Mouse (Mus musculus) heart, postnatal 36 days (tissue): Measurements from ENCODE around the gene Timeless. TPM values are rescaled to one million over a fixed set of nuclear protein-coding genes. Genes with fewer than 3 reads are reported as not detected.
A peak's percentile ranks its signal among the peaks of the same experiment; 100 is the strongest.
"Not testable (repeated sequence)": the region's sequence is repeated elsewhere in the genome, so short reads cannot be mapped to it uniquely, and the experiment has no call there.

ENCODE experiments used
- DNase-seq, 2 experiments: peaks; one replicate each; pipeline ENCODE4 v3.0.0; 2021 to 2022
- intact Hi-C: fragments of 180-260 bp; cut with DNase I; formaldehyde crosslinking; loops from one replicate; pipeline ENCODE4 v1.15.1; 2025
- total RNA-seq, 2 experiments: library from RNA; stranded (reverse); gene quantifications; 2 replicates each; pipeline ENCODE4 v1.2.3; 2021

Timeless gene
- 10 to 100 TPM in 1 of 2 experiments, 1 to 10 TPM in 1; 8.9 to 12.2 TPM for total RNA-seq

DNA sequence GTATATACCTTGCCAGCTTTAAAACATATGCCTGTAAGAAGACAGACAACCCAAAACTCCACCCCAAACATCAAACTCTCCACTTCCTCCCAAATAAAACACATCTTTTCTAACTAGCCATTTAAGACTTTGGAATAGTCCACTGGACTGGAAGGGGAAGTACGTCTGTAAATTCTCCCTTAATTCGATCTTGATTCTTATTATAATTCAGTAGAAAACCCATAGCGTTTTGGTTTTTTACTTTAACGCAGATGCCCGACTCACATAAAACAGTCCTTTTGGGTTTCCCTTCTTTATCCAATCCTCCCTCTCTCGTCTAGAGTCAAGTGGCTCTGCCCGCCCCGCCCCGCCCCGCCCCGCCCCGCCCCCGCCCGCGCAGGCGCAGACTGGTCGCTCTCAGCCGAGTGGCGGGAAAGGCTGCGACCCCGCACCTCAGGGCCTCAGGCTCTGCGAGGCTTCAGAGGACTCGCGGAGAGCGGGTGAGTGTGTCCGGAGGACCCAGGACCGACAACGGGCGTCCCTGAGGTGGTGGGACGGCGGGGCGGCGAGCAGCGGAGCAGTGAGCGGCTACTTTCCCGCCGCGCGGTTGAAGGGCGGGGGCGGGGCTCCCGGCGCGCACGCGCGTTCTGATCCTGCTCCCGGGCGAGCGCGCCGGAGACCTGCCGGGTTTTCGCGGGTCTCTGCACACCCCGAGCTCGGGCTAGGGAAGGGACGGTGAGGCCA, at the start of gene Timeless:
TSS of gene Timeless (plus strand) at position 369 of the 723 bp plus-strand sequence.
- intact Hi-C loops, result loop anchor here (2.0 kb wide), 2 partner anchors 19 to 37 kb away; partner anchors contain the start of gene Apof
- DNase-seq, result peak; percentile 94 to 98

DNA sequence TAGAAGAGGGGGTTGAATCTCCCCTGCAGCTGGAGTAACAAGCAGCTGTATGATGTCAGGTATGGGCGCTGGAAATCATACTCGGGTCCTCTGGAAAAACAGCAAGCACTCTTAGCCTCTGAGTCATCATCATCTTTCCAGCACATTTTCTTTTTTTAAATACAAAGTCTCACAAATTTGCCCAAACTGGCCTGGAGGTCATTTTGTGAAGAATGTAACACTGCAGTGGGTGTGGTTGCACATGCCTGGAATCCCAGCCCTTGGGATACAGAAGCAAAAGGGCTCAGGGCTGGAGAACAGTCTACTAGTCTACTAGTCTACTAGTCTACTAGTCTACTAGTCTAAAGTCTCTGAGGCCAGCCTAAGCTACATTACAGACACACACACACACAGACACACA, 47.6 kb upstream of the Timeless start:
- intact Hi-C loops, result loop anchor here (10.0 kb wide), 1 partner anchor 229 kb away; no protein-coding TSS in a partner anchor
- DNase-seq, result no peak

DNA sequence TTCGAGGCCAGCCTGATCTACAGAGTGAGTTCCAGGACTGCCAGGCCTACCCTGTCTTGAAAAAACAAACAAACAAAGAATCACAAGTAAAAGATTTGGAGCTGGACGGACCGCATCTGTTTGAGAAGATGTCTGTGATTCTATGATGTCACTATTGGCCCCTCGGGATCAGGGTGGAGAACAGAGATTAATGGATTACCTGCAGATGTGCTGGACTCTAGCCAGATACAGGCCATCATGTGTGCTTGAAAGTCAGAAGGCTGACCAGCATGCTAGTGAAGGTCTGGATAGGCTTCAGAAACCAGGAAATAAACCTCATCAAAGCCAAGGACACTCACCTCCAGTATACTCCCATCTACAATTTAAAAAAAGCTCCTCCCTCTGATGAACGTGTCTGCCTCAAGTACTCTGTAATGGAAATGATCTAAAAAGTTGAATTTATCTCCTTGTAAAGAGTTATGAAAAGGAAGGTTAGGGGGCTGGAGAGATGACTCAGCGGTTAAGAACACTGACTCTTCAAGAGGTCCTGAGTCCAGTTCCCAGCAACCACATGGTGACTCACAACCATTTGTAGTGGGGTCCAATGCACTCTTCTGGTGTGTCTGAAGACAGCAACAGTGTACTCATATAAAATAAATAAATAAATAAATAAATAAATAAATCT, 46.5 kb upstream of the Timeless start:
- intact Hi-C loops, result loop anchor here (10.0 kb wide), 1 partner anchor 231 kb away; no protein-coding TSS in a partner anchor
- DNase-seq, result no peak

DNA sequence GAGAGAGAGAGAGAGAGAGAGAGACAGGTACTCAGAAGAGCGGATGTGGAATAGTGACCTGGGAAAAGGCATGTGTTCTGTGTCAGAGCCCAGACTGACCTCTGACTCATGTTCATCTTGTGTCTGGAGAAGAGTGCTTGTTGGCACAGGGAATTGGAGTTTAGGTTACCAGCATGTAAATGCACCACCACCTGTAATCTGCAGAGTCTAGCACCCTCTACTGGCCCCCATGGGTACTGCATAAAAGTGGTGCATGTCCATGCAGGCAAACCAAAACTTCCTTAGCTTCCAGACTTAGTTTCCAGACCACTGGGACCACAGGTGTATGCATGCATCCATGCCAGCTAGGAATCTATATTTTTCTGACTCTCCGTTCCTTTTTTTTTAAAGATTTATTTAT, 45.9 kb upstream of the Timeless start:
- peak; percentile 84 to 88 for DNase-seq
- intact Hi-C loops, result loop anchor here (10.0 kb wide), 1 partner anchor 231 kb away; no protein-coding TSS in a partner anchor

DNA sequence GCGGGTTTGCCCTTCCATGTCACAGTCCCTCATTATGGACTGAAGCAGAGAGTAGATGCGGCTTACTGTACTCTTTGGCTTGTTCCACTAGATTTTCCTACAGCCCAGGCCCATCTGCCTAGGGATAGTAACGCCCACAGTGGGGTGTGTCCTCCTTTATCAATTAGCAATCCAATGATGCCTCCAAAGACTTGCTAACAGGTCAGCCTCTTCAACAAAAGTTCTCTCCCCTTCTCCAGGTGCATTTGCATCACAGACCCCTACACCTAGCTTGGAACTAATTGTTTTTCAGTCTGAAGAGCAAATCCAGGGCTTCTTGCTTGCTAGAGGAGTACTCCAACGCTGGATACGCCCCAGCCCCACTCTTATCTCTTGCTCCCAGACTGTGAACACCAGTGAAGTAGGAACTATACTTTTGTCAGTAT, 44.7 kb upstream of the Timeless start:
- intact Hi-C loops, result loop anchor here (10.0 kb wide), 1 partner anchor 232 kb away; no protein-coding TSS in a partner anchor
- no peak for DNase-seq

DNA sequence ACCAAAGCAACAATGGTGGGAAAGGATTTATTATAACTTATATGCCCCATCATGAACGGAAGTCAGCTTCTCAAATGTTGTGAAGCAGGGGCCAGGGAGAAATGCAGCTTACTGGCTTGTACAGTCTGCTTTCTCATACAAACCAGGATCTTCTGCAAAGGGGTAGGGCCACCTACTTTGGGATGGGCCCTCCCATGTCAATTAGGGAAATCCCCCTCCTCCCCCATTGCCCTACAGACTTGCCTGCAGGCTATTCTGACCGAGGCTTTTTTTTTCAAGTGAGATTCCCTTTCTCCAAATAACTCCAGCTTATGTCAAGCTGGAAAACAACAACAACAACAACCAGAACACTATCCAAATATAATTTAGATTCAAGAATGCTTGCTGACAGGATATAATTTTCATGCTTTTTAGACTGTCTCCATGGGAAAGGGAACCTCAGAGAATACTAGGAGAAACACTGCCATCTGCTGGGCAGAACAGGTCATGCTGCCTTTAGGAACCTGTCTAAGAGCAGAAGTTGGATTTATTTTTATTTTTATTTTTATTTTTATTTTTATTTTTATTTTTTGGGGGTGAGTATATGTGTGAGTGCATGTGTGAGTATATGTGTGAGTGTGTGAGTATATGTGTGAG, 43.5 kb upstream of the Timeless start:
- intact Hi-C loops, result loop anchor here (1.0 to 10.0 kb wide), 3 partner anchors 48 to 234 kb away; partner anchors contain the start of gene Baz2a

DNA sequence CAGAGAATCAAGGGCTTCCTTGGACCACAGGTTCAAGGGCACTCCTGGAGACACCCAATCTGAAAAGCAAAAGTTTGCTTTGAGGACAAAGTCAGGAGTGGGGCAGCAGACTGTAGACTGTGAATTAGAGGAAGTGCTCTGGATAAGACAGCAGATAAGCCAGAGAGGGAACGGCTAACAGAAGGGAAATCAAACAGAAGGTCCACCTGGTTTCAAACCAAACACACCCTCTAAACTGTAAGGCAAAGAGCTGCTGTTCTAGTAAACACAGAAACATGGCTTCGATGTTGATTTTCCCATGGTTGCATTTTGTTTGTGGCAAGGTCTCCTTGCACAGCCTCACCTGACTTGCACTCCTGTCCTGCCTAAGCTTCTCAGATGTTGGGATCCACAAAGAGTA, 40.4 kb upstream of the Timeless start:
- intact Hi-C loops, result no loop called here

More for the DNA sequence above, 43.5 kb upstream of the Timeless start:
- peak; percentile 77 to 86 for DNase-seq

DNA sequence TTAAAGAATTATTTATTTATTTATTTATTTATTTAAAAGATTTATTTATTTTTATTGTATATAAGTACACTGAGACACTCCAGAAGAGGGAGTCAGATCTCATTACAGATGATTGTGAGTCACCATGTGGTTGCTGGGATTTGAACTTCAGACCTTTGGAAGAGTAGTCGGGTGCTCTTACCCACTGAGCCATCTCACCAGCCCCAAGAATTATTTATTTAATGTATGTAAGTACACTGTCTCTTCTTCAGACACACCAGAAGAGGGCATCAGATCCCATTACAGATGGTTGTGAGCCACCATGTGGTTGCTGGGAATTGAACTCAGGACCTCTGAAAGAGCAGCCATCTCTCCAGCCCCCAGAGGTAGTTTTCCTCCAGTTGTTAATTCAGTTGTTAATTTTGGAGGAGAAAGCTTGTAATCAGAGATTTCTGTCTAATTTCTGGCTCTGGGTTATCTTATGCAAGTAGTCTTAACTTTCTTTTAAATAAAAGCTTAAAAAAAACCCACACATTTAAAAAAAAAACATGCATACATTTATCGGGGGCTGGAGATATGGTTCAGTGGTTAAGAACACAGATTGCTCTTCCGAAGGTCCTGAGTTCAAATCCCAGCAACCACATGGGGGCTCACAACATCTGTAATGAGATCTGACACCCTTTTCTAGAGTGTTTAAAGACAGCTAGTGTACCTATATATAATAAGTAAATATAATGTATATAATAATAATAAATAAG, 39.7 kb upstream of the Timeless start:
- intact Hi-C loops, DNase-seq: not testable (repeated sequence)

More for the DNA sequence above, 40.4 kb upstream of the Timeless start:
- DNase-seq, result no peak

DNA sequence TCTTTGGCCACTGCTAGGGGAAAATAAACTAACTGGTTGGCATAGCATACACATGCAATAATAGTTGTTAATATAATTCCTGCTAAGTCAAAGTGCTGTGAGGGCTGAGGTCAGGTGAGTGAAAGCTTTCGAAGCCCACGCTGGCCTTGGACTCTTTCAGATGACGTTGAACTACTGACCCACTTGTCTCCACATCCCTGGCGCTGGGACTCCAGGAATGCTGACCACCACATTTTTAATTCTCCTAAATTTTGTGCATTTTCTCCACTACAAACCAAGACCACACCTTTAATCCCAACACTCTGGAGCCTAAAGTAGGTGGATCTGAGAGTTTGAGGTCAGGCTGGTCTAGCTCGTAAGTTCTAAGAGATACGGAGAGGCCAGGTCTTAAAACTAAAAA, 38.8 kb upstream of the Timeless start:
- intact Hi-C loops, result no loop called here
- DNase-seq, result no peak

DNA sequence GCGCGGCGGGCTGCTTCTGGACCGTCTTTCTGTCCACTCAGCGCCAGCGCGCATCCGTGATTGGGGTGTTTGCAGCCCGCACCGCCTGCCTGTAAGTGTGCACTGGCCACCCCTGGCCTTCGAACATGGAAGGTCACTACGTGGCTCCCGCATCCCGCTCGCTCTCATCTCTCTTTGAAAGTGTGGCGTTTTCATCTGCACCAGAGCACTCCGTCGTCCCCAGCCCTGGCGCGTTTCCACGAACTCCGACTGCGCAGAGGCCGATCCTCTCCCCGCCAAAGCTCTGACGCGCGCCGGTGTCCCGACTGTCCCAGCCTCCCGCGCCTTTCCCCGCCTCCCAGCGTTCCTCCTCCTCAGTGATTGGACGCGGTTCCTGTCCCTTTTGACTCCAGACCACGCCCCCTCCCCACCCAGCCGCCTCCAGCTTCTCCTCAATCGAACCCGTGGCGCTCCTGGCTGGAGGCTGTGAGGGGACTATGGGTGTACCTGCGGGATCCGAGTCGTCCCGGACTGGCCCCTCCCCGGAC, 37.8 kb upstream of the Timeless start, which contains the start of gene Gls2:
TSS of gene Gls2 (plus strand) at position 434 of the 527 bp plus-strand sequence.
- intact Hi-C loops, result no loop called here
- peak; percentile 96 to 99 for DNase-seq

DNA sequence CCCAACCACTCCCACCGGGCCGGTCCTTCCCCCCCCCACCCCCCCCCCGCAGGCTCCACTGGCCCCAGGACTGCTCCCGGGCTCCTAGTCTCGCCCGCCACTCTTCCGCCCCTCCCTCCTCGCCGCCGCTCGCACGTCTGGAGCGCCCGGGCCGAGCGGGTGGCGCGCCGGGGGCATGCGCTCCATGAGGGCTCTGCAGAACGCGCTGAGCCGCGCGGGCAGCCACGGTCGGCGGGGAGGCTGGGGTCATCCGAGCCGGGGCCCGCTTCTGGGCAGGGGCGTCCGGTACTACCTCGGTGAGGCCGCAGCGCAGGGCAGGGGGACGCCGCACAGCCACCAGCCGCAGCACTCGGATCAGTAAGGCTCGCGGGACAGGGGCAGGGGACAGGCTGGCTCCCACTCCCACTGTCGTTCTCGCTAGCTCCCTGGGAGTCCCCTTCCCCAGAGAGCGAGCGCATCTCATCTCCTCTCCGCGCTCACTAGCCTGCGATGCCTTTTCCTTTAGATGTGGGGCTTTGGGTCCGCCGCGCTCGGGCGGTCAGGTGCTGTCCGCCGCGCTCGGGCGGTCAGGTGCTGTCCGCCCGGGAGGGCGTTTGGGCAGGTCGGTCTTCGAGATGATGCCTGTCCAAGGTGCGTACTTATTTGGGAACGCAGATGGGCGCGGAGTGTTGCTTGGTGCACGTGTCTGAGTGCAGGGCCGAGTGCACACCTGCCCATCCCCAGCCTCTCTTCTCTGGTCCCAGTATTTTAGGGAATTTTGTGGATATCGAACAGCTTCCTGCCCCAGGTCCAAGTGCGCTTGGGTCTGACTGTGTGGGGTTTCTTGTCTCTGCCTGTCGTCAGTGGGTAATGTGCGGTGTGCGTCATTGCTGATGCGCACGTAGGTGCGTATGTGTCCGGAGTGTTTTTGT, 37.1 kb upstream of the Timeless start:
- intact Hi-C loops, result no loop called here
- DNase-seq, result no peak

DNA sequence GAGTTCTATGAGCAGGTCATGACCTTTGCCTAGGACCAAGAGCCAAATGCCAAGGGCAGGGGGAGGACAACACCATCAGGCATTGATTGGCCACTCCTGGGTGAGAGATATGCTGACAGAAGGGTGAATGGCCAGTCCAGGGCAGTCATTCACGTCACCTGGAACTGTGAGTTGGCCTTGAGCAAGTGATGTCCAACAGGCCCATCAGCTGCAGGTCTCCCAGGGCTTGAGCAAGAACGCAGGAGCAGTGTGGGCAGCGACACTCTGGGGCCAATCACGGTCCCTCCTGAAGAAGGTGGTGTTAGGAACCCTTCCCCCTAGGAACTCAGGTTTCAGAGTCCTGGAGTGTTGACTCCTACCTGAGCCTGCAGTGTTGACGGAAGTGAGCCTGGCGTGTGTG, 30.0 kb upstream of the Timeless start:
- intact Hi-C loops, result no loop called here
- DNase-seq, result no peak

DNA sequence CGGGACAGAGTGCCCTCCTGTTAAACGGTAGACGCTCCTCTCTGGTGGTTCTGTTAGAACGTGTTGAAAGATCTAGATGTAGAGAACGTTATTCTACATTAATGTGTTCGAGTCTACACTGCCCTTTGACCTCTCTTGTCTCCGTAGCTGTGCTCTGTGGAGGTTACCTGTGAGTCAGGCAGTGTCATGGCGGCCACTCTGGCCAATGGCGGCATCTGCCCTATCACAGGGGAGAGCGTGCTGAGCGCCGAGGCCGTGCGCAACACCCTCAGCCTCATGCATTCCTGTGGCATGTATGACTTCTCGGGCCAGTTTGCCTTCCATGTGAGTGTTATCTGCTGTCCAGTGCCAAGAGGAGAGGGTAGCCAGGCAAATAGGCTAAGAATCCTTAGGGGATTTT, 26.9 kb upstream of the Timeless start:
- intact Hi-C loops, result no loop called here

DNA sequence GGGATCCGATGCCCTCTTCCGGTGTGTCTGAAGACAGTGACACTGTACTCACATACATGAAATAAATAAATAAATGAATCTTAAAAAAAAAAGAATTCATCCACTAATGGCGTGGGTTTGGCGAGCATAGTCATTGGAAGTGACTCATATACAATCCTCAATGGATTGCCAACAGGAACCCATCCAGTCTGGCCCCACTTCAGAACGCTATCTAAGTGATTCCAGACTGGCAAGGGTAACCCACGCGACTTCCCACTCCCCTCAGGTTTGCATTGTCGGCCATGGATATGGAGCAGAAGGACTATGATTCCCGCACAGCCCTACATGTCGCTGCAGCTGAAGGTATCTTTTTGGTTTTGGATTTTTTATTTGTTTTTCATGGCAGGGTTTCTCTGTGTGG, 23.5 kb upstream of the Timeless start:
- intact Hi-C loops, result no loop called here
- no peak for DNase-seq

More for the DNA sequence above, 26.9 kb upstream of the Timeless start:
- no peak for DNase-seq

DNA sequence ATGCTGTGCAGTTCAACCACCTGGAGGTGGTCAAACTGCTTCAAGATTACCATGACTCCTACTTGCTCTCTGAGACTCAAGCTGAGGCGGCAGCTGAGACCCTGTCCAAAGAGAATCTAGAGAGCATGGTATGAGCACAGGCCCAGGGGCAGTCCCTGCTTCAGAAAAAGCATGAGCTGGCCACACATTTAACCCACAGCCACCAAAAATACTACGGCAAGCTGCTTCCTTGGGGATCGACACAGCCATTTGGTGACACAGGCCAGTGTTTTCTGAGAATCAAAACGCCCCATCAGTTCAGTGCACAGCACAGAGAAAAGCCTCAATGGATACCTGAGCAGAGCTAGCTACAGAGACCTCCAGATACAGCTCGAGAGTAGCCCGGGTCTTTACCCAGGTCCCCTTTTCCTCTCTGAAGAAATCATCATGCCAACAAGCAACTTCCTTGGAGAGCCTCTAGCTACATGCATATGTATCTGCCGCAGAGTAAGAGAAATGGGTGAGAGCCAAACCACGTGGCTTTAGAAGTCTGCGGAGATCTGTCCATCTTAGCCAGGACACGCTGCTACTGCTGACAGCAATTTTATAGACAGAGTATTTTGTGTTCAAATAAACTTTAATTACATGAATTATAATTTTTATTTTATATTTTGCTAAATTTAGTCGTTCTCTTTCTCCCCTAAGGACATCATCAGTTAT, 22.4 kb upstream of the Timeless start:
- DNase-seq, result no peak
- intact Hi-C loops, result no loop called here

DNA sequence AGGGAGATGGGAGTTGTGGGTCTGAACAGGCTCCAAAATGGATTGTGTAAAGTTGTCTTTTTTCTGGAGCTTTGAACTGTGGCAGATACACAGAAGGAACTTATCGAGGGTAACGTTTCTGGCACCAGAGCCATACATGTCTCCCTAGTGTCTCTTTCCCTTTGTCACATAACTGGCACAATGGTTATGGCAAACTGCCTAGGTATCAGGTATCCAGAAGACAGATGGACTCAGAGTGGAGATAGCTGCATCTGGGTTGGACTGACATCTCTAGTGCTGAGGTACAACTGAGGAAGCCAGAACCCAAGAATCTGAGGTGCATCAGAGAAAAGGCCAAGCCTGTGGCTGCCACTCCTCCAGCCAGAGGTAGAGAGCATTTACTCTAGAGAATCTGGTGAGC, 21.7 kb upstream of the Timeless start:
- intact Hi-C loops, result no loop called here
- DNase-seq, result no peak

DNA sequence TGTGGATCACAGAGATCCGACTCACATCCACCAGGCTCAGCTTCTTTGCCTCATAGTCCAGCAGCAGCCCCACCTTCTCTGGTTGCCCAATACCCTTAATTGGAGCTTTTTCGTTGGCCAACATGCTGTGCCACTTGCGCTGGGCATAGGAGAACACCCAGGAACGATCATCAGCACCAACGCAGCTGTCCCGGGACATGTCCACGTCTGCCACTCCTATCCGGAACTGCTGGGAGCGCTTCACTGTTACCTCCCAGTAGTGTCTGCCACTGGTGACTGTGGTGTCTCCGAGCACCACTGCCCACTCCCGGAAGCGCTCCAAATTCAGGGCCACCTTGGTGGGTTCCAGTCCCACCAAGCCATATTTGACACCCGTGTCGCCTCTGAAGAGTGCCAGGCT, 20.9 kb upstream of the Timeless start:
- intact Hi-C loops, result no loop called here
- DNase-seq, result peak; percentile 16 to 17

DNA sequence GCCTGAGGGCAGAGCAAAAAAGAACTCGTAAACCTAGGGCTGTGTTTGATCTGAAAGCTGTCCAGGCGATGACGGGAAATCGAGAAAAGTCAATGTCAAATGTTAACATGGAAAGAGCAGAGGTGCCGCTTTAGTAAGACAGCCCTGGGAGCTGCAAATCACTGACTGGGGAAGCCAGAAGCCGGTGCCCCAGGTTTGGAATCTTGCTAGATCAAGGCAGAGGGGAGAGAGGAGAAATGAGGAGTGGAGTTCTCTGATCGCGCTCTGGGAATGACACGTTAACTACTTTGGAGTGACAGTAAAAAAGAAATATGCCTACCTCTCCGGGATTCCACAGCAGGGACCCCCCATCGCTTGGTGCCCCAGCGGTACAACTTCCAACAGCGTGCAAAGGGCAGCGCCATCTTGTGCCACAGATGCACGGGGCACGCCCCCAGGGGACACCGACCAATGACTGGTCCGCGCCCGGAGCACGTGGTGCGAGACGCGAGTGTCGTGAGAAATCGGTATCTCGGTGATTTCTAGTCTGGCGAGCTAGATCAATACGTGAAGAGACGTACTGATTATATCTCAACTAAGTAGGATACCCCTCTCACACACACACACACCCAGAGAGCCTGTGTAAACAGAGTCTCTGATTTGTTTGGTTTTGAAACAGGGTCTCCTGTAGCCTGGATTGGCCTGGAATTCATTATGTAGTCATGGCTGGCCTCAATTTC, 20.3 kb upstream of the Timeless start, which contains the start of gene Spryd4:
TSS of gene Spryd4 (minus strand) at position 418 of the 719 bp plus-strand sequence.
- peak; percentile 87 for DNase-seq
- intact Hi-C loops, result loop anchor here (1.0 to 2.0 kb wide), 2 partner anchors 19 to 73 kb away; no protein-coding TSS in a partner anchor
